Mouse (Mus musculus): ENCODE data around the gene Nceh1. TPM values are rescaled to one million over a fixed set of nuclear protein-coding genes. Genes with fewer than 3 reads are reported as not detected.

Gene Nceh1
- total and polyA plus RNA-seq, 3 experiments, result 8.5 to 11.8 (median 9.2) TPM

DNA sequence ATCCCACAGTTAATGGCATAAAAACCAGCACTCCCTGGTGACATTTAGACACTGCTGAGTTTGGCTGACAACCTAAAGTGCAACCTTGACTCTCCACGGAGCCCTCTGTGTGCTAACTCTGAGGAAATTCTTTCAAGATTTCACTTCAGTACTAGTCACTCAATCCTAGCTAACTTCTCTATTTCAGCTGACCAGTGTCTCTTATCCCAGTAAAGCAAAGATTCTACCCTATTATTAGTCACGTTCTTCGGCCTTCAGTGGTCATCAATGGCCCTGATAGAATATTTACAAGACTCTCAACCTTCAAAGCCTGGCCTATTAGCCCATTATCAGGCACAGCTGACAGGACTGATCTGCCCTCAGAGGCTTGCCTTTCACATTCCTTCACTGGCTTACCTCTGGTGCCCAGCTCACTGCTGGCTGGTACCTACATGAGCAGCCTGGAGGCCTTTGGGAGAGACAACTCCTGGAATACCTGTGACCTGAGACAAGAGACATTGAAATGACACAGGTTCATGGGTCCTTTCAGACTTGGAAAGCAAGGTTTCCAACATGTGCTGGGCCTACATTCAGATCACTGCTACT lies 17.2 kb upstream of the Nceh1 start:
- no peak overlapping the region for H3K27ac ChIP-seq (ENCODE audit: insufficient read depth, low read depth)
- TF ChIP-seq USF1 (IDR thresholded peaks at IDR 0.05; ENCODE audit: low read depth, low read length) (no peak), JUN (IDR thresholded peaks at IDR 0.05; ENCODE audit: insufficient read depth, low read depth, low read length) (no peak), USF2 (conservative IDR thresholded peaks at IDR 0.05; ENCODE audit: low read depth, low read length) (no peak), UBTF (IDR thresholded peaks at IDR 0.05; ENCODE audit: low read depth, low read length) (no peak), TCF12 (IDR thresholded peaks at IDR 0.05; ENCODE audit: low read depth, low read length) (no peak), TBP (conservative IDR thresholded peaks at IDR 0.05; ENCODE audit: low read depth, low read length) (no peak), GABPA (IDR thresholded peaks at IDR 0.05; ENCODE audit: insufficient replicate concordance, low read depth, low read length) (no peak), JUND (conservative IDR thresholded peaks at IDR 0.05; ENCODE audit: low read depth, low read length) (no peak), IRF4 (IDR thresholded peaks at IDR 0.05; ENCODE audit: low read depth, low read length) (no peak), MAX (IDR thresholded peaks at IDR 0.05; ENCODE audit: low read length) (no peak)
- H3K4me1 ChIP-seq (ENCODE audit: control insufficient read depth in 1 of 2, insufficient read depth in 2 of 2), result no peaks in the 10 kb centered on the region
- no peak overlapping the region for H3K4me2 ChIP-seq (ENCODE audit: insufficient read depth, low read depth, poor library complexity, severe bottlenecking)
- H3K9ac ChIP-seq (ENCODE audit: insufficient read depth, low read depth), result no peak overlapping the region
- H3K79me2 ChIP-seq (replicated peaks; ENCODE audit: control insufficient read depth, extremely low read depth, insufficient read depth, poor library complexity, severe bottlenecking), result no peaks in the 10 kb centered on the region
- no peak overlapping the region for H3K4me3 ChIP-seq (replicated peaks in 1 of 3; ENCODE audit: low read depth in 2 of 3, low read length in 2 of 3, poor library complexity in 1 of 3)
- H3K27me3 ChIP-seq (replicated peaks), result no peaks in the 10 kb centered on the region
- DNase-seq (ENCODE audit: extremely low read depth), result no peak
- no peaks in the 10 kb centered on the region for H3K36me3 ChIP-seq (replicated peaks in 1 of 2; ENCODE audit: control insufficient read depth in 1 of 2, insufficient read depth in 1 of 2, low read length in 1 of 2)
- dilution Hi-C loops (cut with MboI; ENCODE audit: extremely low pct_ligation_motif_present, extremely low pct_unique_long_range_greater_than_20kb, low sequenced_read_pairs) (no loop called here), in situ Hi-C loops (cut with MboI; ENCODE audit: low pct_ligation_motif_present, low pct_unique_long_range_greater_than_20kb, low sequenced_read_pairs) (no loop called here)
- no peaks in the 10 kb centered on the region for H3K9me3 ChIP-seq (replicated peaks; ENCODE audit: low read length)

DNA sequence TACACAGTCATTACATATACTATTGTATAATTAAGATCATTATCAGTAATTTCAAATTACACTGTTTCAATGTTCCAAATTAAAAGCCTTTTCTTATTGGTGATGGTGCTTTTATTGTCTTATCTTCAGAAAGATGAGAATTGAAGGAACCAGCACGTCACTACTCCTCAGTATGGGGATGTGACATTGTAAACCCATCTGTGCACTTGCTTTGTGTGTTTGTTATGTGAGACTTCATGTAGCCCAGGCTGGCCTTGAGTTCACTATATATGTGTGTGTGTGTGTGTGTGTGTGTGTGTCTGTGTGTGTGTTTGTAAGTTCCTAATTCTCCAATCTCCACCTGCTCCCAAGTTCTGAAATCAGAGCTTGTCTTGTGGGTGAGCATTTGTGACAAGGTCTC lies 12.5 kb upstream of the Nceh1 start:
- in situ Hi-C loops (cut with MboI; ENCODE audit: low pct_ligation_motif_present, low pct_unique_long_range_greater_than_20kb, low sequenced_read_pairs), result no loop called here
- no peaks in the 10 kb centered on the region for H3K27me3 ChIP-seq (replicated peaks)
- H3K79me2 ChIP-seq (replicated peaks; ENCODE audit: control insufficient read depth, extremely low read depth, insufficient read depth, poor library complexity, severe bottlenecking), result no peaks in the 10 kb centered on the region
- H3K27ac ChIP-seq (ENCODE audit: insufficient read depth, low read depth), result no peak overlapping the region
- TF ChIP-seq ZMIZ1 (IDR thresholded peaks at IDR 0.05; ENCODE audit: low read depth, low read length) (no peak), ZNF384 (IDR thresholded peaks at IDR 0.05; ENCODE audit: low read depth, low read length) (no peak), IRF4 (IDR thresholded peaks at IDR 0.05; ENCODE audit: low read depth, low read length) (no peak), TCF12 (IDR thresholded peaks at IDR 0.05; ENCODE audit: low read depth, low read length) (no peak), NELFE (IDR thresholded peaks at IDR 0.05; ENCODE audit: low read depth, low read length) (no peak), NRF1 (IDR thresholded peaks at IDR 0.05; ENCODE audit: low read depth, low read length) (no peak), MAFK (IDR thresholded peaks at IDR 0.05; ENCODE audit: insufficient replicate concordance, low read length) (no peak), JUN (IDR thresholded peaks at IDR 0.05; ENCODE audit: insufficient read depth, low read depth, low read length) (no peak)
- H3K4me2 ChIP-seq (ENCODE audit: insufficient read depth, low read depth, poor library complexity, severe bottlenecking), result no peak overlapping the region
- no peaks in the 10 kb centered on the region for H3K9me3 ChIP-seq (replicated peaks; ENCODE audit: low read length)
- DNase-seq (ENCODE audit: extremely low read depth), result no peak
- H3K4me1 ChIP-seq (ENCODE audit: control insufficient read depth in 1 of 2, insufficient read depth in 2 of 2), result no peaks in the 10 kb centered on the region; a peak in 1 of 4 replicates
- H3K36me3 ChIP-seq (replicated peaks in 1 of 2; ENCODE audit: control insufficient read depth in 1 of 2, insufficient read depth in 1 of 2, low read length in 1 of 2), result no peaks in the 10 kb centered on the region
- H3K4me3 ChIP-seq (replicated peaks in 1 of 3; ENCODE audit: low read depth in 2 of 3, low read length in 2 of 3, poor library complexity in 1 of 3), result no peak overlapping the region
- dilution Hi-C loops (cut with MboI; ENCODE audit: extremely low pct_ligation_motif_present, extremely low pct_unique_long_range_greater_than_20kb, low sequenced_read_pairs), result no loop called here
- H3K9ac ChIP-seq (ENCODE audit: insufficient read depth, low read depth), result no peak overlapping the region
